Mouse (Mus musculus) ES-Bruce4 (cell line): ENCODE data around the gene Rhebl1.

Source experiments
- CTCF ChIP-seq: IDR thresholded peaks from one replicate; pipeline ENCODE4 v1.8.1; 2011; ENCODE audit warnings: low read depth, low read length
- EP300 ChIP-seq: IDR thresholded peaks from 2 replicates; pipeline ENCODE4 v1.6.1; 2011; ENCODE audit warnings: low read depth, low read length; ENCODE audit not compliant: insufficient read depth
- POLR2A ChIP-seq: IDR thresholded peaks from one replicate; pipeline ENCODE4 v1.8.1; 2011; ENCODE audit warnings: low read length; ENCODE audit not compliant: insufficient read depth

DNA sequence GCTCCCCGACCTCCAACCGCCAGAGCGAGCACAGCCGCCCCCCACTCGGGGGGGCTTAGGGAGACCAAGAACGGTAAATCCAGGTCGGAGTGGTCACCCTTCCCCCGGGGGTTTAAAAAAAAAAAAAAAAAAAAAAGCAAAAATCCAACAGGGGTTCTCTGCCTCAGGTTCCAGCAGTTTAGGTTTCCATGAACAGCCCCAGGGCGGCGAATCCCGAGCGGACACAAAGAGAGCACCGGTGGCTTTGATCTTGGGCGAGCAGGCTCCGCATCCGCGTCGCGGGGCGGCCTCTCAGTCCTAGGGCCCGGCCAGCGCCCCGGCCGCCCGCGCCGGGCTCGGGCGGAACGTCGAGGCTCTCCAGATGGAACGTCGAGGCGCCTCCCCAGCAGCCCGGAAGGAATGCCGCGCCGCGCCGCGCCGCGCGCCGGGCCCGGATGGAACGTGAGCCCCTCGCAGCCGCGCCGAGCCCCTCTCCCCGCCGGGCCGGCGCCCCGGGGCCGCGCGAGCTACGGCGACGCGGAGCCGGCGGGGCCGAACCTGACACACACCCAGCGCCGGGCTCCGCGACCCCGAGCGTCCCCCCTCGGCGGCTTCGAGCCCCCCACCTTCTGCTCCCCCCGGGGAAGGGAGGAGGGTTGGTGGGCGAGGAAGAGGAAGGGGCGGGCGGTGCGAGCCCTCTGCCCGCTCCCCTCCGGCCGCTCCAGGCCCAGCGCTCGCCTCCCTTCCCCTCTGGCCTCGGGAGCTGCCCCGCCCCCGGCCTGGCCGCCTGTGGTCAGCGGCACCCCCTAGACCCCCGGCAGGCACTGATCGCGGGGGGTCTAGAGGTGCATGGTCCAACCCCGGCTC lies 23.0 kb downstream of the Rhebl1 start, which contains the start of gene Kmt2d:
- no peak for TF ChIP-seq CTCF
- TF ChIP-seq POLR2A, result no peak
- no peak for TF ChIP-seq EP300
